Mouse (Mus musculus) lung, adult 18-20 months (tissue): ENCODE data around the gene Runx1.

Experiments
- DNase-seq, 2 experiments: peaks; one replicate each; pipeline ENCODE4 v3.0.0; 2022; ENCODE audit warnings: mixed read lengths in 2 of 2

The Runx1 gene

GRCm38 (mm10) chr16:92645423-92646115 is 180.4 kb downstream of the Runx1 start:
- DNase-seq = peak; percentile 54 to 63

- DNase-seq = peak; percentile 80 to 87
Measured at GRCm38 (mm10) chr16:92644718-92645422, 181.1 kb downstream of the Runx1 start.

- DNase-seq = no peak
Measured at GRCm38 (mm10) chr16:92644315-92644714, 181.6 kb downstream of the Runx1 start.

- no peak for DNase-seq
Measured at GRCm38 (mm10) chr16:92642283-92642682, 183.7 kb downstream of the Runx1 start.

- peak in 1 of 2 experiments; percentile 40 for DNase-seq
Measured at GRCm38 (mm10) chr16:92641053-92641452, 184.9 kb downstream of the Runx1 start.

GRCm38 (mm10) chr16:92639093-92639492 is 186.9 kb downstream of the Runx1 start:
- peak in 1 of 2 experiments; percentile 44 for DNase-seq

- DNase-seq = no peak
Measured at GRCm38 (mm10) chr16:92637033-92637432, 188.9 kb downstream of the Runx1 start.

GRCm38 (mm10) chr16:92632115-92632763 is 193.7 kb downstream of the Runx1 start:
- DNase-seq = peak in 1 of 2 experiments; percentile 43

GRCm38 (mm10) chr16:92631637-92632036 is 194.3 kb downstream of the Runx1 start:
- DNase-seq = no peak

- DNase-seq = no peak
Measured at GRCm38 (mm10) chr16:92630950-92631349, 195.0 kb downstream of the Runx1 start.

GRCm38 (mm10) chr16:92629829-92630228 is 196.1 kb downstream of the Runx1 start:
- DNase-seq = no peak

- DNase-seq = no peak
Measured at GRCm38 (mm10) chr16:92627262-92627661, 198.7 kb downstream of the Runx1 start.

- peak in 1 of 2 experiments; percentile 51 for DNase-seq
Measured at GRCm38 (mm10) chr16:92623953-92624352, 202.0 kb downstream of the Runx1 start.

GRCm38 (mm10) chr16:92621859-92622258 is 204.1 kb downstream of the Runx1 start:
- no peak for DNase-seq

GRCm38 (mm10) chr16:92620841-92621518 is 205.0 kb downstream of the Runx1 start:
- DNase-seq = no peak

- peak; percentile 39 to 72 for DNase-seq
Measured at GRCm38 (mm10) chr16:92616839-92617238, 209.1 kb downstream of the Runx1 start.

GRCm38 (mm10) chr16:92615234-92615799 is 210.6 kb downstream of the Runx1 start:
- DNase-seq = no peak

- peak; percentile 87 to 91 for DNase-seq
Measured at GRCm38 (mm10) chr16:92612546-92612945, 213.4 kb downstream of the Runx1 start.

GRCm38 (mm10) chr16:92611641-92612149 is 214.3 kb downstream of the Runx1 start:
- DNase-seq = peak; percentile 80 to 88

- no peak for DNase-seq
Measured at GRCm38 (mm10) chr16:92610464-92610863, 215.5 kb downstream of the Runx1 start.

- DNase-seq = no peak
Measured at GRCm38 (mm10) chr16:92609717-92610077, 216.3 kb downstream of the Runx1 start.

- peak; percentile 49 to 72 for DNase-seq
Measured at GRCm38 (mm10) chr16:92609006-92609716, 216.8 kb downstream of the Runx1 start.
